Mouse (Mus musculus) neural tube, embryonic 11.5 days (tissue): ENCODE measurements around the gene Aspg. TPM values are rescaled to one million over a fixed set of nuclear protein-coding genes. Genes with fewer than 3 reads are reported as not detected.

Source experiments
- ATAC-seq: fragments of 200-750 bp; cut with Nextera tagmentation; 2 replicates; pipeline ENCODE4 v1.8.0; 2017; ENCODE audit warnings: moderate number of reproducible peaks, mild to moderate bottlenecking, moderate TSS enrichment, moderate library complexity; ENCODE audit not compliant: insufficient read depth, low FRiP score, low TSS enrichment
- DNase-seq: peaks from one replicate; pipeline ENCODE4 v3.0.0-alpha.2; 2015; ENCODE audit warnings: low spot score
- H3K27ac ChIP-seq: fragments of 300-500 bp; sonication (generic); 2 replicates; pipeline ENCODE4 v1.5.1; 2014; ENCODE audit warnings: low read depth, mild to moderate bottlenecking, low read length
- H3K27me3 ChIP-seq: fragments of 300-500 bp; sonication (generic); 2 replicates; pipeline ENCODE4 v1.6.1; 2014; ENCODE audit warnings: mild to moderate bottlenecking, low read length, mixed read lengths; ENCODE audit not compliant: control insufficient read depth, insufficient read depth
- H3K36me3 ChIP-seq: fragments of 300-500 bp; sonication (generic); 2 replicates; pipeline ENCODE4 v1.6.1; 2014; ENCODE audit warnings: mild to moderate bottlenecking, low read length, moderate library complexity, mixed read lengths; ENCODE audit not compliant: control insufficient read depth, insufficient read depth
- H3K4me1 ChIP-seq: fragments of 300-500 bp; sonication (generic); 2 replicates; pipeline ENCODE4 v1.6.1; 2014; ENCODE audit warnings: low read length, mixed read lengths; ENCODE audit not compliant: control insufficient read depth, insufficient read depth
- H3K4me2 ChIP-seq: fragments of 300-500 bp; sonication (generic); 2 replicates; pipeline ENCODE4 v1.6.1; 2014; ENCODE audit warnings: low read depth, mild to moderate bottlenecking, moderate library complexity
- H3K4me3 ChIP-seq: fragments of 300-500 bp; sonication (generic); 2 replicates; pipeline ENCODE4 v1.5.1; 2014; ENCODE audit warnings: low read depth, low read length
- H3K9ac ChIP-seq: fragments of 300-500 bp; sonication (generic); 2 replicates; pipeline ENCODE4 v1.6.1; 2014; ENCODE audit warnings: mild to moderate bottlenecking, low read length
- H3K9me3 ChIP-seq: fragments of 300-500 bp; sonication (generic); 2 replicates; pipeline ENCODE4 v1.6.1; 2016; ENCODE audit warnings: low read length; ENCODE audit not compliant: control insufficient read depth
- WGBS: fragments of 180-500 bp; shearing (Covaris S2); extraction: QIAGEN DNeasy Blood & Tissue Kit; methylation state at CpG from one replicate; pipeline ENCODE4 v1.1.7; 2014; 5-methylcytosine and 5-hydroxymethylcytosine counted together
- polyA plus RNA-seq: library from polyadenylated mRNA; unstranded; fragments of >200 nt; fragmentation: Nextera tagmentation; extraction: Ambion mirVana; gene quantifications from 2 replicates; pipeline ENCODE4 v1.2.1, GENCODE M21; 2014

Aspg gene
- polyA plus RNA-seq, 1 experiment from 2014 or later, result 0.73 TPM

DNA sequence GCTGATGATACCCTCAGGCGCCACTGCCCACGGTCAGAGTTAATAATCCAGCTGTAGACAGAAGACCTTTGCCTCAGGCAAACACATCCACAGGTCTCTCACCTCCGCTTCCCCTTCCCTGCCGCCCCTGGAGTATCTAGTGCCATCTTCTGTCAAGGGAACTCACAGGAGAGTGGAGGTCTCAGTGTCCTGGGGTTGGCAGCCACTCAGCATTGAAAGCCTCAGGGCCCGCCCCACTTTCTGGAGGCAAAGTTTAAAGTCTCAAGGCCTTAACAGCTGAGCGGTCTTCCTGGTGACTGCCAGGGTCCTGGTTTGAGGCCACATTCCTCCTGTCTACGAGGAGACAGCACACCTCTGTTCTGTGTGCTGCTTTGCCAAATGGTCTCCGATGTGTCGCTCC lies 3.2 kb downstream of the Aspg start:
- Histone ChIP-seq H3K36me3 (no peaks in the 10 kb centered on the region), H3K4me3 (no peak overlapping the region), H3K4me1 (no peaks in the 10 kb centered on the region), H3K9me3 (no peaks in the 10 kb centered on the region), H3K9ac (no peak overlapping the region), H3K27me3 (no peaks in the 10 kb centered on the region), H3K4me2 (no peak overlapping the region), H3K27ac (no peak overlapping the region)
- ATAC-seq (no peak), DNase-seq (no peak)
- 88% methylated on average over 9 of the region's 9 CpGs for WGBS

DNA sequence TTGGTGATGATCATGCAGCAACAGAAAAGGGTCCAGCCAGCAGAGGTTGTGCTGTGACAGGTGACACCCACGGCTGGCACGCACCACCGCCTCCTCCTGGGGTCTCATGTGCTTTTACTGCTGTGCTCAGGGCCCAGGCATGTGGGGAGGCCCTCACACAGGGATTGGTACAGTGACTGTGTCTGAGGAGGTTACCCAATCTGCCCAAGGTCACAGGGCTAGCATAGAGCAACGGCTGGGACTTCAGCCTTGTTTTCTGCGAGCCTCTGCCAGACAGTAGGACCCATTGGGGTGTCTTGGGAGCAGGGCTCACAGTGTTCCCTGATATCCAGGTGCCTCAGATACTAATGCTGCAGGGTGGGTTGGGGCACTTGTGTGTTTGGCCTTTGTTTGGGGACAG lies 4.8 kb downstream of the Aspg start:
- Histone ChIP-seq H3K4me2 (no peak overlapping the region), H3K36me3 (no peaks in the 10 kb centered on the region), H3K27me3 (no peaks in the 10 kb centered on the region), H3K27ac (no peak overlapping the region), H3K9ac (no peak overlapping the region), H3K9me3 (no peaks in the 10 kb centered on the region), H3K4me1 (no peaks in the 10 kb centered on the region), H3K4me3 (no peak overlapping the region)
- 88% methylated on average over 5 of the region's 5 CpGs for WGBS
- ATAC-seq (no peak), DNase-seq (no peak)

DNA sequence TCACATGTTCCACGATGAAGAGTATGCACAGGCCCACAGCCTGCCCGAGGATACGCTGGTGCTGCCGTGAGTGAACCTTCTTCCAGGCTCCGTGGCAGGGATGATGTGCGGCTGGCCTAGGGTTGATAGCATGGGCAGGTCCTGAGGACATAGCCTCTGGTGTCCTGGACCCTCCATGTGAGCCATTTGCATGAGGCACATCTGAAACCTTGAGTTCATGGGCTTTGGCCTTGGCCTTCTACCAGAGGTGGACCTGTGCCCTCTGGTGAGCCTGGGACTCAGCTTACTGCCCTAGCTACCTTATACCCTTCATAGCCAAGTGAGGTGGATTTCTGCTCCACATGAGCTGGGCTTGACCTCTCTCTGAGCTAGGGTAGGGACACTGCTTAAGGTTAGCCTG lies 5.8 kb downstream of the Aspg start:
- H3K27me3 ChIP-seq, result no peaks in the 10 kb centered on the region
- no peak overlapping the region for H3K27ac ChIP-seq
- ATAC-seq, result no peak
- H3K9ac ChIP-seq, result no peak overlapping the region
- no peaks in the 10 kb centered on the region for H3K36me3 ChIP-seq
- no peak overlapping the region for H3K4me3 ChIP-seq
- DNase-seq, result no peak
- H3K9me3 ChIP-seq, result no peaks in the 10 kb centered on the region
- WGBS, result 90% methylated on average over 6 of the region's 6 CpGs
- H3K4me2 ChIP-seq, result no peak overlapping the region
- no peaks in the 10 kb centered on the region for H3K4me1 ChIP-seq

DNA sequence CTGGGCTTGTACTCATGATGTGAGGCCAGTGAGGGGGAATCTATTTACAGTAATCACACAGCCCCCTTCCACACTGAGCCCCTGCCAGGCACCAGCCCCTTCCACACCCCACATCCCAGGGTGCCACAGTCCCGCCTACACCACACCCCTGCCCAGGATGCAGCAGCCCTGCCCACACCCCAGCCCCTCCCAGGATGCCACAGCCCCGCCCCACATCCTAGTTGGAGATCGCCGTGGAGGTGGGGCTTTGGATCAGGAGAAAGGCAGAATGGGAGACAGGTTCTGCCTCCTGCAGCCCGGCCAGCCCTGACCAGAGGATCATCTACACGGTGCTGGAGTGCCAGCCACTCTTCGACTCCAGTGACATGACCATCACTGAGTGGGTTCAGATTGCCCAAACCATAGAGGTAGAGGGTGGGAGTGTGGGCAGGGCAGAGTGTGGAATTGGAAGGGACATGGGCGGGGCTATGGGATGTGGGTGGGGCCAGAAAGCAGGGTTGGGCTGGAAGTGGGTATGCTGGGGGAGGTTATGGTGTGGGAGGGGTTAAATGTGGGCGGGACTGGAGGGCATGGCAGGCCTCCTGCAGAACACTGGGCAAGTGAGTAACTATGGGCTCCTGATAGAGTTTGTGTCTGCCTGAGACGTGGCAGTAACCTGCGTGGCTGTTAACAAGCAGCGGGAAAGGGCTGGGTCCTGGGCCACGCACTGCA lies 6.4 kb downstream of the Aspg start:
- Histone ChIP-seq H3K27ac (no peak overlapping the region), H3K4me1 (no peaks in the 10 kb centered on the region), H3K27me3 (no peaks in the 10 kb centered on the region), H3K36me3 (no peaks in the 10 kb centered on the region), H3K9ac (no peak overlapping the region), H3K4me2 (no peak overlapping the region), H3K9me3 (no peaks in the 10 kb centered on the region), H3K4me3 (no peak overlapping the region)
- ATAC-seq, result peak; percentile 37; the same call in 1 of the 2 replicates
- 18% methylated on average over 13 of the region's 13 CpGs for WGBS
- DNase-seq, result no peak

DNA sequence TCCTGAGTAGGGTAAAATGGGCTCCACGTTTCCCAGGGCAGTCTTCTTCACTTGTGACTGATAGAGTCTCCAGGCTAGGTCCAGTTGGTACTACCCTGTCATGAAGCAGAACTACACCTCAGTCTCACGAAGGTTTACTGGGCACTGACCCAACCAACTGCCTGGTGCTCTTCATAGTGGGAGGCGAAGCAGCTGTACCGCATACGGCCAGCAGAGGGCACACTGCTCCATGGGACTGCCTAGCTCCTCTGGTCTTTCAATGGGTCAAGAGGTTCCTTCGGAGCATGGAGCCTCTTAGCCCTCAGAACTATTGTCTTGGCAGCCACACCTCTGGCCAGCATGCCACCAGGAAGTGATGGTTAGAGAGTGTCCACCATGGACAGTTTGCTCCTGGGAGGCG lies 7.2 kb downstream of the Aspg start:
- ATAC-seq, result peak; percentile 60
- Histone ChIP-seq H3K9me3 (no peaks in the 10 kb centered on the region), H3K27me3 (no peaks in the 10 kb centered on the region), H3K9ac (no peak overlapping the region), H3K27ac (no peak overlapping the region), H3K4me2 (no peak overlapping the region), H3K4me3 (no peak overlapping the region), H3K36me3 (no peaks in the 10 kb centered on the region), H3K4me1 (peaks cover 4% of the 10 kb centered on the region; the same call in 1 of the 2 replicates)
- DNase-seq, result peak; percentile 88
- 13% methylated on average over 7 of the region's 7 CpGs for WGBS

DNA sequence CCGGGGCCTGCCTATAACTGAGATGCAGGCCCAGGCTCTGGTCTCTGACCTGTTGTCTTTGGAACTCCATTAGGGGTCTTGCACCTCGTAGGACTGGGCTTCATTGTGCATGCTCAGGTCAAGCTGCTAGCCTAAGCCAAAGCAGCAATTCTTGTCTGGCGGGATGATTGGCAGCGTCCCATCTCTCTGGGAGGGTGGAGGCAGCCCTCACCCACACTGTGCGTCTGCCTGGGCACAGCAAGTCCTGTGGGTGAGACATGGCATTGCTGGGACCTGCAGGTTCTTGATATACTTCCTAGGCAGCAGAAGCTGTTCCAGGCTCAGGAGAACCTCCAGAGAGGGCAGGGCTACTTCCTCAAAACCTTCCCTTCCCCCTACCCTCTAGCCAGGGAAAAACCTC lies 10.5 kb downstream of the Aspg start:
- Histone ChIP-seq H3K4me2 (no peak overlapping the region), H3K4me3 (no peak overlapping the region), H3K36me3 (no peaks in the 10 kb centered on the region), H3K27me3 (no peaks in the 10 kb centered on the region), H3K27ac (no peak overlapping the region), H3K9ac (no peak overlapping the region), H3K4me1 (peaks cover 6% of the 10 kb centered on the region; the same call in 1 of the 2 replicates), H3K9me3 (no peaks in the 10 kb centered on the region)
- DNase-seq, result no peak
- no peak for ATAC-seq
- WGBS, result 90% methylated on average over 5 of the region's 5 CpGs

DNA sequence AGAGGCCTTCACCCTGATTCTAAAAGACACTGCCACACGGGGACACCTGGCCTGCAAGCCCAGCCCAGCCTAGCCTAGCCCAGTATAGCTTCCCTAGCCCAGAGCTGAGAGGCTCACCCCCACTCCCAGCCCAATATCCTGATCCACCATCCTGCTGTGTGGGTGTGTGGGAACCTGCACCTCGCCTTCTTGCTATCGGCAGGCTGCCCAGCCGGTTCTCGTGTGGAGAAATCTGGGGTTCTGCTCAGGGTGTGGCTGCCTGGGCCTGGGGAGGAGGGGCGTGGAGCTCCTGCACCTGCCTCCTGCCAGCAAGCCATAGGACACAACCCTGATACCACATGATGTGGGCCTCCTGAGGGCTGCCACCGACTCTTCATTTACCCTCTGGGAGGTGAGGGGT lies 11.2 kb downstream of the Aspg start:
- no peak overlapping the region for H3K4me3 ChIP-seq
- DNase-seq, result no peak
- no peak overlapping the region for H3K9ac ChIP-seq
- H3K36me3 ChIP-seq, result no peaks in the 10 kb centered on the region
- H3K9me3 ChIP-seq, result no peaks in the 10 kb centered on the region
- H3K27ac ChIP-seq, result no peak overlapping the region
- no peaks in the 10 kb centered on the region for H3K27me3 ChIP-seq
- no peak for ATAC-seq
- peaks cover 6% of the 10 kb centered on the region; the same call in 1 of the 2 replicates for H3K4me1 ChIP-seq
- WGBS, result 76% methylated on average over 7 of the region's 7 CpGs
- H3K4me2 ChIP-seq, result no peak overlapping the region

DNA sequence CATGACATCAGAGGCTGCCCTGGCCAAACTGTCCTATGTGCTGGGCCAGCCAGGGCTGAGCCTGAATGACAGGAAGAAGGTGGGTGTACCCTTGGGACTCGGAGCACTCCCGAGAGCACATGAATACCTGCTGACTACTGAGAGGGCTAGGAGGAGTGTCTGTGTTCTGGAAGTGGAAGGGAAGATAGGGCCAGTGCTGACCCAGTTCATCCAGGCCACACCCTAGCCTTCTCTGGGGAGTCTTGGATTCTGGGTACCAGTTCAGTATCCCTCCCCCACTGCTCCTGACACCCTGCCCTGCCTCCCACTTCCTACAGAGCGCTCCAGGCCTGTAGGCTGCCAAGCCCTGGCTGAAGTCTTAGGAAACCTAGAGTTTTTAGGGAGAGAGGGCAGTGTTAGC lies 14.7 kb downstream of the Aspg start:
- H3K4me2 ChIP-seq, result no peak overlapping the region
- H3K4me1 ChIP-seq, result peaks cover 6% of the 10 kb centered on the region; the same call in 1 of the 2 replicates
- H3K9me3 ChIP-seq, result no peaks in the 10 kb centered on the region
- ATAC-seq, result no peak
- no peak overlapping the region for H3K4me3 ChIP-seq
- peaks cover 2% of the 10 kb centered on the region; the same call in 1 of the 2 replicates for H3K27me3 ChIP-seq
- H3K36me3 ChIP-seq, result no peaks in the 10 kb centered on the region
- 82% methylated on average over 3 of the region's 3 CpGs for WGBS
- no peak overlapping the region for H3K27ac ChIP-seq
- no peak overlapping the region for H3K9ac ChIP-seq
- no peak for DNase-seq

DNA sequence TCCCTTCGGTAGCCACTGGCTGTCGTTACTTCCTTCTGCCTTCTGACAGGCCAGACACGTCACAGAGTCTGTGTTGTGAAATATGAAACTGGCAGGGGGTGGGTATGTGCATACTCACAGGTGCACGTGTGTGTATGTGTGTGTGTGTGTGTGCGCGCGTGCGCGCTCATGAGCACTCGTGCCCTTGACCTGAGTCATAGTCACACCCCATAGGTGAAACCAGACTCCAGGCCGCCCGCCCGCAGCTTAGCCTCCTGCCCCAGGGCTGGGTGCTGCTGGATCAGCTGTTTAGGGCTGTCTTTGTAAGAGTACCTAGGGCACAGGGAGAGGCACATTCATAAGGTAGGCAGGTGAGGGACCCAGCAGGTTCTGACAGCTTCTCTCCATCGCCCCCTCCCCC lies 19.4 kb downstream of the Aspg start:
- H3K27ac ChIP-seq, result no peak overlapping the region
- no peak for ATAC-seq
- H3K4me1 ChIP-seq, result no peaks in the 10 kb centered on the region; the same call in 1 of the 2 replicates
- no peak overlapping the region for H3K9ac ChIP-seq
- DNase-seq, result no peak
- H3K4me2 ChIP-seq, result no peak overlapping the region
- WGBS, result 80% methylated on average over 14 of the region's 14 CpGs
- no peaks in the 10 kb centered on the region for H3K36me3 ChIP-seq
- H3K9me3 ChIP-seq, result no peaks in the 10 kb centered on the region
- no peak overlapping the region for H3K4me3 ChIP-seq
- H3K27me3 ChIP-seq, result peaks cover 19% of the 10 kb centered on the region
